ENCODE assay signal across 8 mouse cellular contexts in genomic region chr19:36789873-36790733, GRCm38 (mm10). TPM values are rescaled to one million over a fixed set of nuclear protein-coding genes. Genes with fewer than 3 reads are reported as not detected.
DNase-seq lines count a peak whose midpoint lies in the region; ATAC-seq and TF ChIP-seq lines count a peak whose summit lies in the region.

No protein-coding gene starts in this region.

- WGBS in hindbrain, embryonic 14.5 days, result 63% methylated on average over 17 of the region's 17 CpGs
- 75% methylated on average over 17 of the region's 17 CpGs for WGBS in hindbrain, embryonic 10.5 days
- WGBS in stomach, embryonic 14.5 days, result 59% methylated on average over 17 of the region's 17 CpGs

- H3K27ac ChIP-seq in hindbrain, embryonic 14.5 days, result no peak overlapping the region
- no peak overlapping the region for H3K27ac ChIP-seq in hindbrain, embryonic 10.5 days
- H3K27ac ChIP-seq in stomach, embryonic 14.5 days (ENCODE audit: low read length), result peak overlapping the region; percentile 27

- 0 out of 2 replicates have a peak, but pooled peaks cover 6% of the 10 kb centered on the region for H3K4me1 ChIP-seq in hindbrain, embryonic 14.5 days (replicated peaks; ENCODE audit: control insufficient read depth, insufficient read depth, low read length)
- peaks cover 8% of the 10 kb centered on the region; the same call in 1 of the 2 replicates for H3K4me1 ChIP-seq in hindbrain, embryonic 10.5 days (replicated peaks)
- H3K4me1 ChIP-seq in stomach, embryonic 14.5 days (ENCODE audit: control insufficient read depth, insufficient read depth, low read length), result peaks cover 10% of the 10 kb centered on the region; the same call in 1 of the 2 replicates

- H3K9me3 ChIP-seq in hindbrain, embryonic 14.5 days (ENCODE audit: control insufficient read depth, low read length), result no peaks in the 10 kb centered on the region
- H3K9me3 ChIP-seq in hindbrain, embryonic 10.5 days, result no peaks in the 10 kb centered on the region
- no peaks in the 10 kb centered on the region for H3K9me3 ChIP-seq in stomach, embryonic 14.5 days (ENCODE audit: control insufficient read depth, low read depth, low read length)

- H3K27me3 ChIP-seq in hindbrain, embryonic 14.5 days (ENCODE audit: control insufficient read depth, insufficient read depth, low read length), result no peaks in the 10 kb centered on the region
- H3K27me3 ChIP-seq in hindbrain, embryonic 10.5 days (ENCODE audit: insufficient read depth, poor library complexity, severe bottlenecking), result no peaks in the 10 kb centered on the region
- no peaks in the 10 kb centered on the region for H3K27me3 ChIP-seq in stomach, embryonic 14.5 days (ENCODE audit: control insufficient read depth, insufficient read depth, low read length)

- peak; percentile 59; the same call in 1 of the 2 replicates for ATAC-seq in hindbrain, embryonic 14.5 days (ENCODE audit: low FRiP score)
- ATAC-seq in stomach, embryonic 14.5 days (ENCODE audit: insufficient number of reproducible peaks, insufficient read depth, low FRiP score, low read depth), result peak; percentile 44; the same call in 1 of the 2 replicates

- no peak overlapping the region for H3K9ac ChIP-seq in hindbrain, embryonic 14.5 days
- no peak overlapping the region for H3K9ac ChIP-seq in stomach, embryonic 14.5 days (replicated peaks; ENCODE audit: low read depth, low read length)

- TF ChIP-seq POLR2A in brain, embryonic 14.5 days (IDR thresholded peaks at IDR 0.05; ENCODE audit: borderline replicate concordance, extremely low read depth, insufficient read depth, insufficient read length, poor library complexity, severe bottlenecking), result no peak

- no peaks in the 10 kb centered on the region for H3K36me3 ChIP-seq in hindbrain, embryonic 14.5 days (replicated peaks; ENCODE audit: control insufficient read depth, insufficient read depth)
- H3K36me3 ChIP-seq in hindbrain, embryonic 10.5 days, result no peaks in the 10 kb centered on the region
- no peaks in the 10 kb centered on the region for H3K36me3 ChIP-seq in stomach, embryonic 14.5 days (ENCODE audit: control insufficient read depth, insufficient read depth, low read length)

- no peak overlapping the region for H3K4me3 ChIP-seq in hindbrain, embryonic 14.5 days (replicated peaks; ENCODE audit: low read length)
- no peak overlapping the region for H3K4me3 ChIP-seq in hindbrain, embryonic 10.5 days
- H3K4me3 ChIP-seq in stomach, embryonic 14.5 days (ENCODE audit: low read depth, low read length), result no peak overlapping the region

- peak; percentile 53 for DNase-seq in hindbrain, embryonic 14.5 days (ENCODE audit: low spot score)
- DNase-seq in hindbrain, embryonic 10.5 days (ENCODE audit: low spot score), result no peak
- DNase-seq in brain, embryonic 14.5 days (ENCODE audit: low read depth), result peak; percentile 63
- peak; percentile 67 to 69 for DNase-seq in heart, adult 9 months (ENCODE audit: low spot score in 2 of 2)
- peak; percentile 87 for DNase-seq in kidney, postnatal 14 days
- DNase-seq in thymus, postnatal 4 days, result no peak
- no peak for DNase-seq in thymus, postnatal 10 days (ENCODE audit: low spot score in 2 of 2)

- H3K4me2 ChIP-seq in hindbrain, embryonic 14.5 days (replicated peaks), result no peak overlapping the region
- no peak overlapping the region for H3K4me2 ChIP-seq in stomach, embryonic 14.5 days (replicated peaks; ENCODE audit: low read depth, low read length)

- TF ChIP-seq CTCF in brain, embryonic 14.5 days (IDR thresholded peaks at IDR 0.05; ENCODE audit: borderline replicate concordance, extremely low read depth, insufficient read depth, insufficient read length), result no peak

RNA-seq across cellular contexts. Expression of gene Tnks2, which starts 43.9 kb away (rescaled TPM):
- polyA plus RNA-seq in hindbrain, embryonic 14.5 days (2014; fragmentation: Nextera tagmentation; extraction: Ambion mirVana), result 76.7 and 80.6 TPM in 2 replicates
- polyA plus RNA-seq in hindbrain, embryonic 10.5 days (2016; fragmentation: Nextera tagmentation; extraction: Ambion mirVana), result 53.6 and 58.3 TPM in 2 replicates
- 88.6 and 119 TPM in 2 replicates for polyA plus RNA-seq in brain, embryonic 14.5 days (2012; rRNA removed)
- polyA plus RNA-seq in stomach, embryonic 14.5 days (2014; fragmentation: Nextera tagmentation; extraction: Ambion mirVana), result 69.1 and 81.3 TPM in 2 replicates

RNA-seq across cellular contexts. Expression of gene Ppp1r3c, which starts 53.6 kb away (rescaled TPM):
- 29.8 and 32.5 TPM in 2 replicates for polyA plus RNA-seq in hindbrain, embryonic 14.5 days (2014; fragmentation: Nextera tagmentation; extraction: Ambion mirVana)
- polyA plus RNA-seq in hindbrain, embryonic 10.5 days (2016; fragmentation: Nextera tagmentation; extraction: Ambion mirVana), result 2.6 and 4.5 TPM in 2 replicates
- 4.2 and 8.7 TPM in 2 replicates for polyA plus RNA-seq in brain, embryonic 14.5 days (2012; rRNA removed)
- 21.9 and 29.8 TPM in 2 replicates for polyA plus RNA-seq in stomach, embryonic 14.5 days (2014; fragmentation: Nextera tagmentation; extraction: Ambion mirVana)

Comparison
In these comparisons a context has a peak if more than half of its experiments do, and no peak if none do; other contexts are left out.
1. DNase-seq: peak in hindbrain, embryonic 14.5 days (single experiment), brain, embryonic 14.5 days (single experiment), heart, adult 9 months (2 of 2) and kidney, postnatal 14 days (single experiment); none in hindbrain, embryonic 10.5 days (single experiment), thymus, postnatal 4 days (single experiment) and thymus, postnatal 10 days (0 of 2).